Mouse (Mus musculus) limb, embryonic 11.5 days (tissue): ENCODE measurements around the gene Dpf1. TPM values are rescaled to one million over a fixed set of nuclear protein-coding genes. Genes with fewer than 3 reads are reported as not detected.

Source experiments
- ATAC-seq: fragments of 200-750 bp; cut with Nextera tagmentation; 2 replicates; pipeline ENCODE4 v1.8.0; 2017; ENCODE audit warnings: low read depth; ENCODE audit not compliant: insufficient number of reproducible peaks, low FRiP score, low TSS enrichment
- DNase-seq: peaks from one replicate; pipeline ENCODE4 v3.0.0-alpha.2; 2015; ENCODE audit warnings: low spot score
- H3K27ac ChIP-seq: fragments of 300-500 bp; sonication (generic); replicated peaks from 2 replicates; pipeline ENCODE4 v1.5.1; 2014; ENCODE audit warnings: low read depth, mild to moderate bottlenecking, low read length
- H3K27me3 ChIP-seq: fragments of 300-500 bp; sonication (generic); 2 replicates; pipeline ENCODE4 v1.6.1; 2014; ENCODE audit warnings: mild to moderate bottlenecking, low read length, mixed read lengths; ENCODE audit not compliant: control insufficient read depth, insufficient read depth
- H3K36me3 ChIP-seq: fragments of 300-500 bp; sonication (generic); 2 replicates; pipeline ENCODE4 v1.6.1; 2014; ENCODE audit warnings: mild to moderate bottlenecking, low read length, moderate library complexity, mixed read lengths; ENCODE audit not compliant: control insufficient read depth, insufficient read depth
- H3K4me1 ChIP-seq: fragments of 300-500 bp; sonication (generic); 2 replicates; pipeline ENCODE4 v1.6.1; 2014; ENCODE audit warnings: low read length, mixed read lengths; ENCODE audit not compliant: control insufficient read depth, insufficient read depth
- H3K4me2 ChIP-seq: fragments of 300-500 bp; sonication (generic); 2 replicates; pipeline ENCODE4 v1.6.1; 2014; ENCODE audit warnings: low read depth, mild to moderate bottlenecking, moderate library complexity; ENCODE audit not compliant: severe bottlenecking
- H3K4me3 ChIP-seq: fragments of 300-500 bp; sonication (generic); 2 replicates; pipeline ENCODE4 v1.5.1; 2014; ENCODE audit warnings: low read depth, low read length
- H3K9ac ChIP-seq: fragments of 300-500 bp; sonication (generic); 2 replicates; pipeline ENCODE4 v1.6.1; 2014; ENCODE audit warnings: mild to moderate bottlenecking, low read length
- H3K9me3 ChIP-seq: fragments of 300-500 bp; sonication (generic); 2 replicates; pipeline ENCODE4 v1.6.1; 2016; ENCODE audit warnings: low read length; ENCODE audit not compliant: control insufficient read depth
- WGBS: fragments of 180-500 bp; shearing (Covaris S2); extraction: QIAGEN DNeasy Blood & Tissue Kit; methylation state at CpG from one replicate; pipeline ENCODE4 v1.1.7; 2014; 5-methylcytosine and 5-hydroxymethylcytosine counted together
- polyA plus RNA-seq: library from polyadenylated mRNA; unstranded; fragments of >200 nt; fragmentation: Nextera tagmentation; extraction: Ambion mirVana; gene quantifications from 2 replicates; pipeline ENCODE4 v1.2.1, GENCODE M21; 2014

Dpf1 gene
- polyA plus RNA-seq, 1 experiment from 2014 or later = 35.2 TPM

DNA sequence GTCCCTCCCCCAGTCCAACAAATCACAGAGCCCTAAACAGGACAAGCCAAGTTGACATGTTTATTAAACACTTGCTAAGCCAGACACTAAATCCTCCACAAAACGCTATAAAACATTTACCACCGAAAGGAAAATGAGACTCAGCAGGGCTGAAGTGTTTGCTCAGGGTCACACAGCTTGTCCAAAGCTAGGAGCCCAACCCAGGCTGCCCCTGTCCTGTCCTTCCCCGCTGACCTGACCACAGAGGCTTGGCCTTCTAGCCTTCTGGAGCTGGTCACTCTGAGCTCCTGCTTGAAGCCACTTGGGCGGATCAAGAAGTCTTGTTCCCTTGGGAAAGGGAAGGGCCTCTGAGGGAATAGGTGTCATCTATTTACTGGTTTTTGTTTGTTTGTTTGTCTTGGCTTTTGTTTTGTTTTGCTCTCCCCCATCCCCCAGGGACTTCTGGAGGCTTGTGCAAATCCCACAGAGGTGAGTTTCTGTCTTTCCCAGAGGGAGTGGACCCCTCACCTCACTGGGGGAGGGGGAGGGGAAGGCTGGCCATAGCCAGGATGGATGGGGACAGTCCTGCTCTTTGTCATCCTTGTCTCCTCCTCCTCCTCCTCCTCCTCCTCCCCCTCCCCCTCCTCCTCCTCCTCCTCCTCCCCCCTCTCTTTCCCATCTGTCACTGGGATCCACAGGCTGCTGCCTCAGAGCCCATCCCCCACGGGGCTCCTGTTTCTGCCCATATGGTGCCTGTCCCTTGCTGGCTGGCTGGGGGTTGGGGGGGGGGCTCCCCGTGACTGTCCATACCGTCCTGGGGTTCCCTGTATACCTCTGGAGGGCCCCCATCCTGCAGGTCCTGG lies 11.9 kb upstream of the Dpf1 start:
- no peaks in the 10 kb centered on the region for H3K36me3 ChIP-seq
- H3K9ac ChIP-seq = no peak overlapping the region
- H3K9me3 ChIP-seq = no peaks in the 10 kb centered on the region
- no peak overlapping the region for H3K4me3 ChIP-seq
- H3K4me2 ChIP-seq = no peak overlapping the region
- H3K4me1 ChIP-seq = peaks cover 30% of the 10 kb centered on the region
- WGBS = 4% methylated on average over 6 of the region's 7 CpGs
- ATAC-seq = 0 out of 2 replicates have a peak, but pooled peaks have one; percentile 24
- no peak overlapping the region for H3K27ac ChIP-seq
- no peak for DNase-seq
- peaks cover 3% of the 10 kb centered on the region; the same call in 1 of the 2 replicates for H3K27me3 ChIP-seq

DNA sequence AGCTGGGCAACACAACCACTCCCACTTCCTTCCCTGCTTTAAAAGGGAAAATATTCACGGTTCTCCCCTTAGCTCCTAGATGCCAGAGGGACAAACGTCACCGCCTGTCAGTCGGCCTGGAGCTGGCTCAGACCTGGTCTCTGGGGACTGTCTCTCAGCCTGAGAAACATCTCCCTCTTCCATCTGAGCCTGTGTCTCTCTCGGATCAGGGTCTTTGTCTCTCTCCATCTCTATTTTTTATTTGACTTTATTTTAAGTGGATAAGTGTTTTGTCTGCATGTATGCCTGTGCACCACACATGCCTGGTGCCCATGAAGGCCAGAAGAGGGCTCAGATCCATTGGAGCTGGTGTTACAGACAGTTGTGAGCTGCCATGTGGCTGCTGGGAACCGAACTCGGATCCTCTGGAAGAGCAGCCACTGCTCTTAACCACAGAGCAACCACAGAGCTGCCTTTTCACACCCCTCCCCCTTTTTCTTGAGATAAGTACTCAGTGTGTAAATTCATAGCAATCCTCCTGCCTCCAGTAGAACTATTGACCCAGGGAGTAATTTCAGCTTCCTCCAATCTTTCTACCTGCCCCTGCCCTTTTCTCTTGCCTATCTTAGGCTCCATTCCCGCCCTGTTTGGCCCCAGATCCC lies 11.2 kb upstream of the Dpf1 start:
- 0 out of 2 replicates have a peak, but pooled peaks have one; percentile 5 for ATAC-seq
- Histone ChIP-seq H3K4me3 (no peak overlapping the region), H3K4me2 (no peak overlapping the region), H3K9ac (no peak overlapping the region), H3K9me3 (no peaks in the 10 kb centered on the region), H3K4me1 (peaks cover 30% of the 10 kb centered on the region), H3K27me3 (peaks cover 3% of the 10 kb centered on the region; the same call in 1 of the 2 replicates), H3K27ac (no peak overlapping the region; the same call in 1 of the 2 replicates), H3K36me3 (no peaks in the 10 kb centered on the region)
- 18% methylated on average over 8 of the region's 8 CpGs for WGBS
- DNase-seq = no peak

DNA sequence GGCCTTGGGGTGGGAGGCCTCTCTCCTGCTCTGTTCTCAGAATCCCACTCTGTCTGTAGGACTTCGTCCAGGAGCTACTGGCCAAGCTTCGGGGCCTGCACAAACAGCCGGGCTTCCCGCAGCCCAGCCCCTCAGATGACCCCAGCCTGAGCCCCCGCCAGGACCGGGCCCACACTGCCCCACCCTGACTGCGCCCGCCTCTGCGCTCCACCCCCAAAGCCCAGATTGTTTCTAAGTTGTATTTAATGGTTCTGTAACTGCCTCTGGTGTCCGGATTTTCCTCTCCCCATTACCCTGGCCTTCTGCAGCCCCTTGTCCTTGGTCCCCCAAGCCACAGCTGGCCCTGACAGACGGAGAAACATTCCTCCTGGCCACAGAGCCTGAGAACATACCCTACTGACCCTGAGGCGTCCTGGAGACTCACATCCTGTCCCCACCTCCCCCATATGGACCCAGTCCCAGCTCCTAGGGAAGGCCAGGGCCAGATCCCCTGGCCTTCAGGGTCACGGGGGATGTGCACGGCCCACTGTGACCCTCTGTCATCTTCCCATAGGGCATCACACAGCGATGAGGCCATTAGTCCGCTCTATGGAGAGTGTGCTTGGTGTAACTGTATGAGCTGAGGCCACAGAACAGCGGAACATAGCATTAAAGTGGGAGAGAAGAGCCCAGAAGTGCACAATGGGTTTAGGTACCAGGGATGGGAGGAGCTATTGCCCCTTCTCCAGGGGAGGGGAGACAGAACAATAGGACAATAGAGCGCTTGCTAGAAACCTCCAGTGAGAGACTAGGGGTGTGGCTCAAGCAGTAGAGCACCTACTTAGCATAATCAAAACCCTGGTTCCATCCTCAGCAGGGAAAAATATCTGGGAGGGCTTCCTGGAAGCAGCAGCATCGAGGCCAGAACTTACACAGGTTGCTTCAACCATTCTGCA lies 10.4 kb upstream of the Dpf1 start:
- Histone ChIP-seq H3K4me1 (peaks cover 30% of the 10 kb centered on the region), H3K27ac (peak overlapping the region; percentile 39; the same call in 1 of the 2 replicates), H3K9me3 (no peaks in the 10 kb centered on the region), H3K4me3 (no peak overlapping the region), H3K9ac (0 out of 2 replicates have a peak overlapping the region, but pooled peaks have one; percentile 22), H3K27me3 (peaks cover 3% of the 10 kb centered on the region; the same call in 1 of the 2 replicates), H3K4me2 (no peak overlapping the region), H3K36me3 (no peaks in the 10 kb centered on the region)
- no peak for ATAC-seq
- 26% methylated on average over 19 of the region's 19 CpGs for WGBS
- DNase-seq = no peak

GRCm38 (mm10) chr7:29294111-29294761 lies 9.5 kb upstream of the Dpf1 start:
- H3K36me3 ChIP-seq = no peaks in the 10 kb centered on the region
- no peak overlapping the region for H3K27ac ChIP-seq
- WGBS = 66% methylated on average over 13 of the region's 13 CpGs
- ATAC-seq = no peak
- no peak overlapping the region for H3K9ac ChIP-seq
- H3K4me3 ChIP-seq = no peak overlapping the region
- H3K4me1 ChIP-seq = peaks cover 30% of the 10 kb centered on the region
- no peak overlapping the region for H3K4me2 ChIP-seq
- no peaks in the 10 kb centered on the region for H3K9me3 ChIP-seq
- no peak for DNase-seq
- peaks cover 3% of the 10 kb centered on the region; the same call in 1 of the 2 replicates for H3K27me3 ChIP-seq

DNA sequence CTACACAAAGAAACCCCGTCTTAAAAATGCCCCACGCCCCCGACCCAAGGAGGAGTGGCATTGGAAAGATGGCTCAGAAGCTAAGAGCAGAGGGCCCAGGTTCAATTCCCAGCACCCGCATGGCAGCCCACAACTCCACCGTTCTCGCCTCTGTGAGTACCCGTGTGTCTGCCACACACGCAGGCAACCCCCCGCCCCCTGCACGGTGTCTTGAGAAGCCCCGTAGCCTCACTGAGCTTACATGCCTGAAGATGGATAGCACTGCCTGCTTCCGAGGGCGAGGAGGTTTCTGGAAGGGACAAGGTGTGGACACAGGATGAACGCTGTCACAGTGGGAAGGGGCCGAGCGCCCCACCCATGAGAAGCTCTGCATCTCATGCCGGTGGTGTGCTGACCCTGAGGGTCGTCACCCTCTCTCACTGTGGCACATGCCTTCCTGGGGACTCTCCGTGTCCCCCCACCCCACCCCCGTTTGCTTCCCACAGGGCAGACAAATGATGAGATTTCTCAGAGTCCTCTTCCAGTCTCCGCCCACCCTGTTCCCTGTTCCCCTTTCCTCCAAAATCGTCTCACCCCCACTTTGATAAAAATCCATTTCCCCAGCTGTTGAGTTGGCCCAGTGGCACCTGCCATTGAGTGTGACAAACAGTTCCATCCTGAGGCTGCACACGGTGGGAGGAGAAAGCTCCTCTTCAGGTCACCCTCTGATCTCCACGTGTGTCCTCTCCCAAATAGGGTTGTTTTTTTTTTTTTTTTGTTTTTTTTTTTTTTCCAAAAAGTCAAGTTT lies 7.7 kb upstream of the Dpf1 start:
- no peak for DNase-seq
- no peak overlapping the region for H3K4me3 ChIP-seq
- no peak for ATAC-seq
- H3K9me3 ChIP-seq = no peaks in the 10 kb centered on the region
- no peak overlapping the region for H3K27ac ChIP-seq
- no peaks in the 10 kb centered on the region for H3K36me3 ChIP-seq
- H3K4me1 ChIP-seq = peaks cover 25% of the 10 kb centered on the region
- H3K4me2 ChIP-seq = no peak overlapping the region
- WGBS = 78% methylated on average over 24 of the region's 24 CpGs
- H3K9ac ChIP-seq = no peak overlapping the region
- no peaks in the 10 kb centered on the region for H3K27me3 ChIP-seq

DNA sequence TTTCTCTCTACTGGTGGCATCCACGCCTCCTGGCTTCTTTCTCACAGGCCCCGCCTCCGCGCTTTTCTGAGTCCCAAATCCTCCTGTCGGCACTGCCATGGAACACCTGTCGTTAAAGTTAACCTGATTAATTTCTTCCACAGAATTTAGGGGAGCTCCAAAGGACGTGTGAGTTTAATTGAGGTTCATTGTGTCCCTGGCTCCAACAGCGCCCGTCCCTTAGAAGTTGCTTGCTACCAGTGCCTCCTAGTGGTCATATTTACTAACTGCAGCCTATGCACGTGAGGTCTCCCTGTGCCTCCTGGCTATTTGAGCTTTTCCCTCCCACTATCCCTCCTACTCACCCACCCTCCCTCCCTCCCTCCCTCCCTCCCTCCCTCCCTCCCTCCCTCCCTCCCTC lies 6.8 kb upstream of the Dpf1 start:
- Histone ChIP-seq H3K36me3 (no peaks in the 10 kb centered on the region), H3K9me3 (no peaks in the 10 kb centered on the region), H3K27me3 (no peaks in the 10 kb centered on the region), H3K27ac (no peak overlapping the region), H3K4me1 (peaks cover 16% of the 10 kb centered on the region), H3K4me3 (no peak overlapping the region), H3K4me2 (no peak overlapping the region), H3K9ac (no peak overlapping the region)
- WGBS = 10% methylated on average over 10 of the region's 10 CpGs
- DNase-seq = peak; percentile 79
- no peak for ATAC-seq

DNA sequence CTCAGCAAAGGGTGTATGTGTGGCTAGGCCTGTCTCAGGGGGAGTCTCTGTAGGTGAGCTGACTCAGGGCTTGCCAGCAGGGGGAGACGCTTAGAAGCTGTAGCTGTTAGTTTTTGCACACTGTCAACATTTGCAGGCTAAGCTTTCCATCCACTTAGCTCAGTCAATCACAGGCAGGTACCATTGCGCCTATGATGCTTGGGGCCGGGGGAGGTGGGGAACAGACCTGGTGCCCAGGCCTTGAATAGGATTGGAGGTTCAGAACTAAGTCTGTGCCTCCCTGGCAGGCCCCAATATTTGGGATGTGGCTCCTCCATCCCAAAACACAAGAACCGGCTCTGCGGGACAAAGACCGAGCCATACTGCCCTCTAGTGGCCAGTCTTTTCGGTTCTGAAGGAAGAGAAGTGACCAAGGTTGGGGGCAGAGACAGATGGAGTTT lies 2.6 kb upstream of the Dpf1 start:
- 2% methylated on average over 7 of the region's 7 CpGs for WGBS
- peak overlapping the region; percentile 34 for H3K4me2 ChIP-seq
- no peak overlapping the region for H3K9ac ChIP-seq
- peaks cover 16% of the 10 kb centered on the region for H3K4me1 ChIP-seq
- H3K27me3 ChIP-seq = no peaks in the 10 kb centered on the region
- H3K4me3 ChIP-seq = no peak overlapping the region
- DNase-seq = peak; percentile 89
- H3K9me3 ChIP-seq = no peaks in the 10 kb centered on the region
- H3K27ac ChIP-seq = no peak overlapping the region
- ATAC-seq = no peak
- H3K36me3 ChIP-seq = no peaks in the 10 kb centered on the region; the same call in 1 of the 2 replicates
